8 mouse cellular contexts compared by ENCODE assay signal in the genomic region with DNA sequence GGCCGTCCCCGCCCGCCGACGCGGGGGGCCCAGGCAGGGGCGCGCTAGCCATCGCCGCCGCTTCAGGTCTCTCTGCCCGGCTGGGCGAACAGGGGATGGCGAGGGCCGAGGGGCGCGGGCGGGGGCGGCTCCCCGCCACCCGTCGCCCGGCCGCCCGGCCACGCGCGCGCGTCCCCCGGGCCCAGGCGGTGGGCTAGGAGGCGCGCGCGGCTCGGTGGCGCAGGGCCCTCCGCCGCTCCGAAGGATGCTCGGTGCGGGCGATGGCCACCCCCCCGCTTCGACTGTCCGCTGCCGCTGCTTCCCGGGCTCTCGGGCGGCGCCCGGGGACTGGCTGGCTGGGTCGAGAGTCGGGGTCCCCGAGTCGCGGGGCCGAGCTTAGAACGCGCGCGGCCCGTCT. TPM values are rescaled to one million over a fixed set of nuclear protein-coding genes. Genes with fewer than 3 reads are reported as not detected.
A peak's percentile ranks its signal among the peaks of the same experiment; 100 is the strongest.
DNase-seq lines count a peak whose midpoint lies in the region; ATAC-seq and TF ChIP-seq lines count a peak whose summit lies in the region.

A gene (minus strand): TSS at position 80 of the 397 bp plus-strand sequence.

- H3K27me3 ChIP-seq in heart, embryonic 14.5 days (ENCODE audit: control insufficient read depth, insufficient read depth, low read length), result 0 out of 2 replicates have a peak, but pooled peaks cover 3% of the 10 kb centered on the region

- peaks cover 14% of the 10 kb centered on the region for H3K4me1 ChIP-seq in bone marrow, adult 2 months (ENCODE audit: control insufficient read depth, insufficient read depth, low read length)
- peaks cover 33 to 57% of the 10 kb centered on the region in 2 experiments for H3K4me1 ChIP-seq in heart, embryonic 14.5 days (ENCODE audit: control insufficient read depth in 2 of 2, insufficient read depth in 2 of 2, low read length in 2 of 2)
- H3K4me1 ChIP-seq in olfactory bulb, adult 2 months (ENCODE audit: control insufficient read depth, insufficient read depth, low read length), result peaks cover 46% of the 10 kb centered on the region

- WGBS in bone marrow, adult 2 months, result under 1% methylated on average over 54 of the region's 64 CpGs
- WGBS in heart, embryonic 14.5 days, result 1% methylated on average over 58 of the region's 64 CpGs
- 1% methylated on average over 51 of the region's 64 CpGs for WGBS in olfactory bulb, adult 2 months

- DNase-seq in layer of hippocampus, adult 2 months (ENCODE audit: low spot score in 2 of 2), result no peak
- no peak for DNase-seq in layer of hippocampus, adult 9-10 months (ENCODE audit: low spot score)
- DNase-seq in left cerebral cortex, postnatal 36 days (ENCODE audit: low spot score in 2 of 2), result no peak
- no peak for DNase-seq in cerebellum, postnatal 25 days
- DNase-seq in right cerebral cortex, postnatal 14 days, result no peak

- peak within 1 kb of the TSS; percentile 97 for H3K9ac ChIP-seq in heart, embryonic 14.5 days (ENCODE audit: low read length)

- peak within 1 kb of the TSS; percentile 93 for H3K4me2 ChIP-seq in heart, embryonic 14.5 days (ENCODE audit: low read length)

- intact Hi-C loops in left cerebral cortex, postnatal 36 days (cut with DNase I), result loop anchor here (1.0 to 10.0 kb wide), 5 partner anchors 82 to 567 kb away; no protein-coding TSS in a partner anchor

- peak; percentile 0; the same call in 1 of the 2 replicates for ATAC-seq in heart, embryonic 14.5 days (ENCODE audit: insufficient number of reproducible peaks, insufficient read depth, low FRiP score, low read depth)

- no peak for TF ChIP-seq POLR2A in bone marrow, adult 2 months (IDR thresholded peaks at IDR 0.05; ENCODE audit: borderline replicate concordance, control insufficient read depth, low read depth, low read length)
- no peak for TF ChIP-seq POLR2A in olfactory bulb, adult 2 months (IDR thresholded peaks at IDR 0.05; ENCODE audit: insufficient read depth, low read depth, low read length)

- peak within 1 kb of the TSS; percentile 91 for H3K4me3 ChIP-seq in layer of hippocampus, adult 2 months
- H3K4me3 ChIP-seq in bone marrow, adult 2 months (replicated peaks; ENCODE audit: control insufficient read depth, low read depth, low read length), result peak within 1 kb of the TSS; percentile 99
- peak within 1 kb of the TSS; percentile 68 to 84 for H3K4me3 ChIP-seq in heart, embryonic 14.5 days (ENCODE audit: control insufficient read depth in 1 of 2, insufficient read depth in 1 of 2, low read depth in 1 of 2, low read length in 2 of 2)
- H3K4me3 ChIP-seq in olfactory bulb, adult 2 months (ENCODE audit: insufficient read depth, low read depth, low read length), result peak within 1 kb of the TSS; percentile 88

- H3K36me3 ChIP-seq in heart, embryonic 14.5 days (ENCODE audit: control insufficient read depth, insufficient read depth, low read length), result peaks cover 17% of the 10 kb centered on the region

- no peak for TF ChIP-seq CTCF in layer of hippocampus, adult 2 months (conservative IDR thresholded peaks at IDR 0.05)
- no peak for TF ChIP-seq CTCF in bone marrow, adult 2 months (IDR thresholded peaks at IDR 0.05; ENCODE audit: control insufficient read depth, insufficient read depth, low read length)
- no peak for TF ChIP-seq CTCF in olfactory bulb, adult 2 months (IDR thresholded peaks at IDR 0.05; ENCODE audit: insufficient read depth, low read depth, low read length)

- H3K9me3 ChIP-seq in heart, embryonic 14.5 days (ENCODE audit: control insufficient read depth, low read length), result no peaks in the 10 kb centered on the region

- peak within 1 kb of the TSS; percentile 98 for H3K27ac ChIP-seq in layer of hippocampus, adult 2 months
- peak within 1 kb of the TSS; percentile 98 for H3K27ac ChIP-seq in bone marrow, adult 2 months (ENCODE audit: control insufficient read depth, insufficient read depth, low read depth, low read length, poor library complexity)
- peak within 1 kb of the TSS; percentile 96 to 100 for H3K27ac ChIP-seq in heart, embryonic 14.5 days (replicated peaks in 1 of 2; ENCODE audit: control insufficient read depth in 1 of 2, insufficient read depth in 1 of 2, low read depth in 2 of 2, low read length in 2 of 2)
- peak within 1 kb of the TSS; percentile 62 for H3K27ac ChIP-seq in olfactory bulb, adult 2 months (ENCODE audit: insufficient read depth, low read depth, low read length)

RNA-seq across cellular contexts. Expression of the gene that starts here (rescaled TPM):
- 10 to 100 TPM; 74.3 to 74.9 TPM for total RNA-seq in layer of hippocampus, adult 2 months (2021)
- polyA plus RNA-seq in bone marrow, adult 2 months (2011; ENCODE audit: insufficient read depth, insufficient read length, low replicate concordance, missing spikeins), result 4.1 and 10.5 TPM in 2 replicates
- 4.1 and 4.5 TPM in 2 replicates for polyA plus RNA-seq in heart, embryonic 14.5 days (2014; fragmentation: Nextera tagmentation; extraction: Ambion mirVana)
- total RNA-seq in left cerebral cortex, postnatal 36 days (2021), result 10 to 100 TPM; 49.7 to 66.6 TPM
- polyA plus RNA-seq in olfactory bulb, adult 2 months (2012; ENCODE audit: insufficient read depth, insufficient read length, low replicate concordance, missing spikeins), result not detected in 2 replicates
